Mouse (Mus musculus): ENCODE results near the gene Adh6b.
"Not testable (repeated sequence)": the region's sequence is repeated elsewhere in the genome, so short reads cannot be mapped to it uniquely, and the experiment has no call there.

The Adh6b gene

DNA sequence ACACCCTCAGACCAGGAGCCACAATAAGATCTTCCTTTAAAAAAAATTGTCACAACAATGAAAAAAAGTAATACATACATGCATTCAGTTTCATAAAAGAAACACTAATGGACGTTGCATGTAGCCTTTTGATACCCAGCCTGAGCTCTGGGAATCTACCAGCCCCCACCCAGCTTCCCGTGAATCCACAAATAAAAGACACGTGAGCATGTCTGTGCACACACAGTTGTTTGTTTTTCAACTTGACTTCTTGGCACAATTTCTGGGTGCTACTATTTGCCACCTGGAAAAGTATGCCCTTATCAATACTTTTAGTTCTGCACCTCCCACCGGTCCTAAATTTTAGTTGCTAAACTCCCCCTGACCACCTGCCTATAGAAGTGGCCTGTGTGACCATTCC lies 19.1 kb downstream of the Adh6b start:
- DNase-seq (ENCODE audit: low read depth, low spot score), result no peak

DNA sequence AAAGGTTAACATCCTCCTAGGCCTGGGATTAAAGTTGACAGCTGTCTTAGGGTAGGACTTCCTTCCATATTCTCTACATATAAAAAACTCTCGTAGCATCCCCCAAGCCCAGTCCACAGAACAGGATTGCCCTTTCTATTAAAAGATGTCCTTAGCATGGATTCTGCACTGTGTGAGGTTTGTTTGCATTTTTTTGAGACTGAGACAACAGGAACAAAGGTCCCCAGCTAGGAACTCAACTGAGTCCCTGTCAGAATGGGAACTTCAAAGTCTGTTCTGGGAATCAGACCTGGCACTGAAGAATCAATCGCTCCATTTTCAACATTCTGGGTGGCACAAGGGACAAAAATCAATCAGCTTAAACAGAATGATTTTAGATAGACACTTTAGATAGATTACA lies 21.3 kb downstream of the Adh6b start:
- DNase-seq (ENCODE audit: low read depth, low spot score), result no peak

DNA sequence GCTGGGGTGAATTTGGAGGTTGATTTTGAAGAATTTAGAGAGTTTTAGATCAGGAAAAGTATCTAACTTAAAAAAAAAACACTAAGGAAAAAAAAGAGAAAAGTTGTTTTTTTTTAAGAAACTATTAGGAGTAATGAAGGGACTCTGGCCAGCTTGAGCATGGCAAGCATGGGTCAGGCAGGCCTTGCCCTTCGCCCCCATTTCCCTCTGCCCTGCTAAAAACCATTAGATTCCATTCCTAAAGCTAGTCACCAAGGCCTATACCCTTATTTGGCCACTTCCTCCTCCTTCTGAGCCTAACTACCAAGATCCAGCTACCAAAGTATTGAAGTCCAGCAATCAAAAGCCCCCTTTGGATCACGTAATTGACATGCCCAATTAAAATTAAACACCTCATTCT lies 24.6 kb downstream of the Adh6b start:
- no peak for DNase-seq (ENCODE audit: low read depth, low spot score)

DNA sequence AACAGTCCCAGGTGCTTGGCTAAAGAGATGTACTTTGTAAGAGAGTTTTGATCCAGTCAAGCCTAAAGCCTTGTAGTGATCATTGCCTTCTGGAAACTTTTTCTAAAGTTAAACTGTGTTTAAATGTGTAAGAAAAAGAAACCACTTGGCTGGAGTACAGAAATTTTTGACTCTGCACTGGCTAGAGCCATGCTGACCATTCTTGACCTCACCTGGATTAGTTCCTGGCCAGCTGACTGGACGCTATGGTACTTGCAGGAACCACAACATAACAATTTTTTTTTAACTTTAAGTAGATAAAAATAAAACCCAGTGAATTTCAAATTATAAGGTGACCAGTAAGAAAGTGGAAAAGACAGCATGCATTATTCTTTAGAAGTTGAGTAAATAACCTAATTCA lies 28.0 kb downstream of the Adh6b start:
- DNase-seq (ENCODE audit: low read depth, low spot score), result no peak

DNA sequence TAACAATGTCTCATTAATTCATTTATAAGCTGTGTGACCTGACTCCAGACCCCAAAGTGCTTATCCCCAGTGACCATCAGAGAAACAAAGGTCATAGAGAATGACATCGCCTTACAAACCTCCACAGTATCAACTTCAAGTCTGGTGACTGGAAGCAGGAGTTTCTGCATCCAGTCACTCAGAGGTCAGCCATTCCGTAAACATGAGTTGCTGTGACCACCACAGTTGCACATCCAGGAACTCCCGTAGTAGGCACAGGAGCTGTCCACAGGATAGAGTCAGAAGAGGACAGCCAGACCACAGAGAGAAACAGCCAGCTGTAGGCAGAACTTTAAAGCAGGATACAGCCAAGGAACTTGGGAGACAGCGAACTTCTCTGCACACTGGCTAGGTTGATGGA lies 28.7 kb downstream of the Adh6b start:
- not testable (repeated sequence) for DNase-seq (ENCODE audit: low read depth, low spot score)

DNA sequence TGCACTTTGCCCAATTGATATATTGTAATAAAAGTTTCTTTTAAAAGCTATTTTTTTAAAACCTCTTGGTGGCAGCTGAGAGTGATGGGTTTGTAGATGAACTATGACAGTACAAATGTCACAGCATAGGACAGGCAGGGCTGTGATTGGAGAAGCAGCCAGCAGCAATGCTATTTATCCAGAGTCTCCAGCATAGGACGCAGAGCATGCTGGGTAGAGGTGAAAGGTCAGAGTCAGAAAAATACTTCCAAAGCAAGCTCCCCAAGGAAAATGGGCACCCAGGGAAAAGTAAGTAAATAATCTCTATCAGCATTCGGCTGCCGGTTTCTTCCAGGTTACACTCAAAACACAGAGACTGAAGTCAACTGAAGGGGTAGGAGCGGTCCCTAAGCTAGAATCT lies 32.3 kb downstream of the Adh6b start:
- no peak for DNase-seq (ENCODE audit: low read depth, low spot score)

DNA sequence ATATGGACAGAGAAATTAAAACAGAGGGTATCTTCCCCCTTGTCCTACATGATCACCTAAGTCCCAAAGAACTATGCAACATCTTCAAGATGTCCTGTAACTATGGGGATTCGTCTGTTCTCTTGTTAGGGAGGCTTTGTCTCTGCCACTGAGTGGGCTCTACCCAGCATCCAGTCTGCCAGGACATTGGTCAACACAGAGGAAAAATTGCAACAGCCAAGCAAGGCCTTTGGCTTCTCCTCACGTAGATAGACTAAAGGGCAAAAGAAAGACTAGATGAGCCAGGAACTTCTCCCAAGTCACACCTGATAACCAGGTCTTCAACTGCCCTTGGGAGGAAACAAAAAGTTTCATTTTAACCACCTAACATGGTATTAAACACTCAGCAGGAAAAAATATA lies 33.6 kb downstream of the Adh6b start:
- DNase-seq (ENCODE audit: low read depth, low spot score), result no peak

DNA sequence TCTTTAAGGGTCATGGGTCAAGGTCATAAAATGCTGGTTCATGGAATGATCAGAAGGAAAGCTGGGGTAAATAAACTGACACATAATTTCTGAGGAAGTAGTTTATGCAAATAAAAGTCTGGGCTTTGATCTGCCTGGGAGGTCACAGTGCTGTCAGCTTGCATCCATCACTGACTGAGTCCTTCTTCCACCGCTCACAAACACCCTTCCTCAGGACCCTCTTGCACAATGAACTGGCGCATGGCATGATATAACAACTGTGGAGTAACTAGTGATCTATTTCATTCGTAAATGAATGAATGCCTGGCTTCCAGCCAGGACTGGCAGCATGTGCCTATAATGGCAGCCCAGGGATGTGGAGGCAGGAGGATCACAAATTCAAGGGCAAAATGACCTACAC lies 39.6 kb downstream of the Adh6b start:
- no peak for DNase-seq (ENCODE audit: low read depth, low spot score)

DNA sequence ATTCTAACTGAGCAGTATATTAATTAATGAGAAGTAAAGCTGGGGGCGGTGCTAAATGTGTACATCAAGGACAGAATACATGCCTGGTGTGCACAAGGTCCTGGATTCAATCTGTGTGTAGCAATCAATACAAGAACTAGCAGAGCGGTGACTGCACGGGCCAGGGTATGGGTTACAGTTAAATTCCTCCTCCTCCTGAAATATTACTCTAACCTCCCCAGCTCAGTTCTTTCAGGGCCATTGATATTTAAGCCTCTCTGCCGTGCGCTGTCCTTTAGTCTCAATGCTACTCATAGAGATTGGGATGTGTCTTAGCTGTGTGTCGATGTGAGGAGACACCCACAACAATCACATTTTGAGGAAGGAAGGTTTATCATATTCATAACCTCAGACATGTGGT lies 45.6 kb downstream of the Adh6b start:
- DNase-seq (ENCODE audit: low read depth, low spot score), result no peak

DNA sequence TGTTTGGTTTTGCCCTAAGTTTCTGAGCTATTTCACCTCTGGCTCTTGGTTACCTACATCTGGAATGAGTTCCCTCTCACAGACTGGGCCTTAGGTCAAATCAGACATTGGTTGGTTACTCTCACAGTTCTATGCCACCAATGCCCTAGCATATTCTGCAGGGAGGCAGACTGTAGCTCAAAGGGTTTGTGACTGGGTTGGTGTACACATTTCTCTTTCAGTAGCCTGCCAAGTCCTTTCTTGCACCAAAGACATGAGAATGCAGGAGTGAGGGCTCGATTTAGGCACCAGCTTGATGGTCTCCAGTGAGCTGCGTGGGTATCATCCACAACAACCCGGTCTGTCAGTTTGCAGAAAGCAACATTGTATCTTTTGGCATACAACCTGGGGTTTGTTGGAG lies 63.3 kb downstream of the Adh6b start:
- DNase-seq (ENCODE audit: low read depth, low spot score), result no peak

DNA sequence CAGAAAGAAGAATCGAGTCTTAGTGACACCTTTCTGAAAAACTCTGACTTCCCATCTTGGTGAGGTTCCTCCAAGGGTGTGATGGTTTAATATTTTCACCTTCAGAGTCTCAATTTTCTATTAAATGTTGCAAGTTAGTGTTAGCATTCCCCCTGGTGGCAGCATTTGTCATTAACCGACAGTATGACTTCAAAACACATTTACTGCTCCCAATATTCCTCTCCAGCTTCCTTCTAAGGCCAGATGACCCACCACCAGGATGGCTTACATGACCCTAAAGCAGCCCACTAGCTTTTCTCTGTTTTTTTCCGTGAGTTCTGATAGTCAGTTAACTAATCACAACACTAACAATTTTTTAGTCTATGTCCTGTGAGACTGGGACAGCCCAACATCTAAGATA lies 63.8 kb downstream of the Adh6b start:
- peak; percentile 12 for DNase-seq (ENCODE audit: low read depth, low spot score)

DNA sequence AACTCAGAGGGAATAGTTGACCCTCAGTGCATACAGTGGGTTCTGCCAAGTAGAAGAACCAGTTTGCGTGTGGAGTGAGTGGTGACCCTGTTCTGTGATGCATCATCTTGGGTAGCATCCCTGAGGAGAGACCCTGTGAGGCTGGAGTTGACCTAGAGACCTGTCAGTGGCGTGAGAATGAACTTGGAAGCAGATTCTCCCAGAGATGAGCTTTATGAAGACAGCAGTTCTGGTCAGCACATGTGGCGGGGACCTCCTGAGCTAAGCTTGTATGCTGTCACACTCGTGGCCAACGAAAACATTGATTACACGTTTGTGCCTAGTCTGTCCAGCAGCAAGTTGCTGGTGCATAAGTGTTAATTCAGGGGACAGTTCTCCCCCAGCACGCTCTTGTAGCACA lies 64.3 kb downstream of the Adh6b start:
- no peak for DNase-seq (ENCODE audit: low read depth, low spot score)

DNA sequence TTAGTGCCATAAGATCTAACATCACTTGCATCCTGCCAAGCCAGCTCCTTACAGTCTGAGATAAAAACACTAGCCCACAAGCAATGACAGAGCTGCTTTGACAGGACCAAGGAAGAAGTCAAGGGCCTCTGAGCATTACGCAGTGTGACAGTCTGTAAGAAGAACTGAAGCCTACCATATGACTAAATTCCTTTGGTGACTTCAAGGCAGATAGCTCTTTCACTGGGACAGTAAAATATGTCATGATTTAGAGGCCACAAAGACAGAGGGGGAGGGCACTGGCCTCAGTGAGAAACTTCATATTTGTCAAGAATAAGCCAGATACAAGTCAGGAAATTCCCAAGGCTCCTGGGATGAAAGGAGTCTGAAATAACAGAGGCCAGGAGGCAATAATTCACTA lies 66.3 kb downstream of the Adh6b start:
- no peak for DNase-seq (ENCODE audit: low read depth, low spot score)
